Mouse (Mus musculus) induced T-regulatory cell, adult 2 months (primary cell): ENCODE measurements around the gene Gm5741.

ENCODE experiments used
- DNase-seq: peaks from one replicate; pipeline ENCODE4 v3.0.0-alpha.2; 2012; ENCODE audit warnings: low read depth

Gm5741 gene

GRCm38 (mm10) chr8:85067982-85068381 is at the start of gene Gm5741:
TSS of gene Gm5741 (minus strand) at chr8:85067982.
- no peak for DNase-seq

GRCm38 (mm10) chr8:85116984-85117383 is 49.2 kb upstream of the Gm5741 start:
- no peak for DNase-seq

GRCm38 (mm10) chr8:85115501-85115900 is 47.7 kb upstream of the Gm5741 start:
- DNase-seq = no peak

GRCm38 (mm10) chr8:85113241-85113640 is 45.5 kb upstream of the Gm5741 start:
- no peak for DNase-seq

- DNase-seq = no peak
These were observed 32.4 kb upstream of the Gm5741 start for GRCm38 (mm10) chr8:85100076-85100665.

GRCm38 (mm10) chr8:85096850-85097249 is 29.1 kb upstream of the Gm5741 start:
- no peak for DNase-seq

- no peak for DNase-seq
These were observed 28.4 kb upstream of the Gm5741 start for GRCm38 (mm10) chr8:85096196-85096595.

- no peak for DNase-seq
These were observed 27.8 kb upstream of the Gm5741 start for GRCm38 (mm10) chr8:85095566-85095965.

- no peak for DNase-seq
These were observed 27.3 kb upstream of the Gm5741 start for GRCm38 (mm10) chr8:85095051-85095450.

- DNase-seq = no peak
These were observed 23.8 kb upstream of the Gm5741 start for GRCm38 (mm10) chr8:85091526-85092090.

- no peak for DNase-seq
These were observed 23.1 kb upstream of the Gm5741 start for GRCm38 (mm10) chr8:85090856-85091255.

- DNase-seq = no peak
These were observed 21.0 kb upstream of the Gm5741 start for GRCm38 (mm10) chr8:85088771-85089170.

- DNase-seq = peak; percentile 67
These were observed 18.5 kb upstream of the Gm5741 start for GRCm38 (mm10) chr8:85086238-85086637.

GRCm38 (mm10) chr8:85084633-85085032 is 16.9 kb upstream of the Gm5741 start:
- no peak for DNase-seq

- peak; percentile 96 for DNase-seq
These were observed 15.5 kb upstream of the Gm5741 start, which contains the start of gene Man2b1 for GRCm38 (mm10) chr8:85083108-85083813. TSS of gene Man2b1 (plus strand) at chr8:85083270.

- peak; percentile 45 for DNase-seq
These were observed 14.4 kb upstream of the Gm5741 start for GRCm38 (mm10) chr8:85082169-85082568.

GRCm38 (mm10) chr8:85081216-85081555 is 13.4 kb upstream of the Gm5741 start, which contains the start of gene Wdr83:
TSS of gene Wdr83 (minus strand) at chr8:85081306.
- peak; percentile 83 for DNase-seq

- DNase-seq = peak; percentile 93
These were observed 12.9 kb upstream of the Gm5741 start, which contains the start of gene Wdr83os for GRCm38 (mm10) chr8:85080532-85081215. TSS of gene Wdr83os (plus strand) at chr8:85080740.

GRCm38 (mm10) chr8:85080214-85080531 is 12.4 kb upstream of the Gm5741 start:
- DNase-seq = no peak

- peak; percentile 90 for DNase-seq
These were observed 9.2 kb upstream of the Gm5741 start for GRCm38 (mm10) chr8:85076993-85077392.

GRCm38 (mm10) chr8:85076001-85076400 is 8.2 kb upstream of the Gm5741 start:
- no peak for DNase-seq

- DNase-seq = no peak
These were observed 6.8 kb upstream of the Gm5741 start for GRCm38 (mm10) chr8:85074617-85075016.

- no peak for DNase-seq
These were observed 6.4 kb upstream of the Gm5741 start for GRCm38 (mm10) chr8:85074167-85074566.
